Mouse (Mus musculus) limb, embryonic 15.5 days (tissue): ENCODE measurements around the gene Sidt1. TPM values are rescaled to one million over a fixed set of nuclear protein-coding genes. Genes with fewer than 3 reads are reported as not detected.

Source experiments
- ATAC-seq: fragments of 200-750 bp; cut with Nextera tagmentation; 2 replicates; pipeline ENCODE4 v1.8.0; 2017; ENCODE audit warnings: low read depth, moderate TSS enrichment; ENCODE audit not compliant: insufficient number of reproducible peaks, low FRiP score, low TSS enrichment
- H3K27ac ChIP-seq: fragments of 300-500 bp; sonication (generic); 2 replicates; pipeline ENCODE4 v1.5.1; 2015; ENCODE audit warnings: moderate library complexity, mild to moderate bottlenecking, inconsistent platforms
- H3K27me3 ChIP-seq: fragments of 300-500 bp; sonication (generic); 2 replicates; pipeline ENCODE4 v1.6.1; 2015; ENCODE audit warnings: inconsistent platforms
- H3K36me3 ChIP-seq: fragments of 300-500 bp; sonication (generic); 2 replicates; pipeline ENCODE4 v1.6.1; 2015; ENCODE audit warnings: inconsistent platforms
- H3K4me1 ChIP-seq: fragments of 300-500 bp; sonication (generic); 2 replicates; pipeline ENCODE4 v1.6.1; 2015; ENCODE audit warnings: inconsistent platforms
- H3K4me2 ChIP-seq: fragments of 300-500 bp; sonication (generic); 2 replicates; pipeline ENCODE4 v1.6.1; 2015; ENCODE audit warnings: mild to moderate bottlenecking, inconsistent platforms
- H3K4me3 ChIP-seq: fragments of 300-500 bp; sonication (generic); 2 replicates; pipeline ENCODE4 v1.5.1; 2015; ENCODE audit warnings: mild to moderate bottlenecking, inconsistent platforms
- H3K9ac ChIP-seq: fragments of 300-500 bp; sonication (generic); 2 replicates; pipeline ENCODE4 v1.6.1; 2015; ENCODE audit warnings: inconsistent platforms
- H3K9me3 ChIP-seq: fragments of 300-500 bp; sonication (generic); 2 replicates; pipeline ENCODE4 v1.6.1; 2016; ENCODE audit warnings: inconsistent platforms
- WGBS: fragments of 180-500 bp; shearing (Covaris S2); methylation state at CpG from one replicate; pipeline ENCODE4 v1.1.7; 2015; 5-methylcytosine and 5-hydroxymethylcytosine counted together
- polyA plus RNA-seq: library from polyadenylated mRNA; unstranded; fragments of >200 nt; fragmentation: Nextera tagmentation; extraction: Ambion mirVana; gene quantifications from 2 replicates; pipeline ENCODE4 v1.2.1, GENCODE M21; 2015

Gene Sidt1
- polyA plus RNA-seq, 1 experiment from 2014 or later, result 0.24 TPM

- Histone ChIP-seq H3K27me3 (peaks cover 23% of the 10 kb centered on the region; the same call in 1 of the 2 replicates), H3K27ac (no peak overlapping the region), H3K36me3 (no peaks in the 10 kb centered on the region), H3K4me2 (peak overlapping the region; percentile 100), H3K4me1 (peaks cover 17% of the 10 kb centered on the region), H3K9me3 (no peaks in the 10 kb centered on the region), H3K9ac (peak overlapping the region; percentile 56), H3K4me3 (peak overlapping the region; percentile 57)
- WGBS, result under 1% methylated on average over 58 of the region's 60 CpGs
- 0 out of 2 replicates have a peak, but pooled peaks have one; percentile 30 for ATAC-seq
Measured at GRCm38 (mm10) chr16:44331995-44332860, 768 bp downstream of the Sidt1 start.

GRCm38 (mm10) chr16:44331671-44331994, 1.4 kb downstream of the Sidt1 start:
- Histone ChIP-seq H3K9ac (peak overlapping the region; percentile 56; the same call in 1 of the 2 replicates), H3K27me3 (peaks cover 23% of the 10 kb centered on the region; the same call in 1 of the 2 replicates), H3K27ac (no peak overlapping the region), H3K36me3 (no peaks in the 10 kb centered on the region), H3K9me3 (no peaks in the 10 kb centered on the region), H3K4me3 (peak overlapping the region; percentile 57), H3K4me2 (peak overlapping the region; percentile 100), H3K4me1 (peaks cover 17% of the 10 kb centered on the region)
- 19% methylated on average over 6 of the region's 6 CpGs for WGBS
- ATAC-seq, result 0 out of 2 replicates have a peak, but pooled peaks have one; percentile 10

GRCm38 (mm10) chr16:44331154-44331553, 1.8 kb downstream of the Sidt1 start:
- Histone ChIP-seq H3K27me3 (peaks cover 23% of the 10 kb centered on the region; the same call in 1 of the 2 replicates), H3K36me3 (no peaks in the 10 kb centered on the region), H3K4me3 (no peak overlapping the region), H3K4me2 (no peak overlapping the region), H3K4me1 (peaks cover 17% of the 10 kb centered on the region), H3K27ac (no peak overlapping the region), H3K9ac (no peak overlapping the region), H3K9me3 (no peaks in the 10 kb centered on the region)
- no peak for ATAC-seq
- WGBS, result 21% methylated on average over 9 of the region's 9 CpGs

- Histone ChIP-seq H3K4me1 (peaks cover 17% of the 10 kb centered on the region), H3K4me2 (no peak overlapping the region), H3K9me3 (no peaks in the 10 kb centered on the region), H3K27ac (no peak overlapping the region), H3K4me3 (no peak overlapping the region), H3K36me3 (no peaks in the 10 kb centered on the region), H3K9ac (no peak overlapping the region), H3K27me3 (peaks cover 23% of the 10 kb centered on the region; the same call in 1 of the 2 replicates)
- no peak for ATAC-seq
- WGBS, result 80% methylated on average over 9 of the region's 9 CpGs
Measured at GRCm38 (mm10) chr16:44330657-44331056, 2.3 kb downstream of the Sidt1 start.

GRCm38 (mm10) chr16:44328644-44329043, 4.4 kb downstream of the Sidt1 start:
- 55% methylated on average over 4 of the region's 4 CpGs for WGBS
- H3K36me3 ChIP-seq, result no peaks in the 10 kb centered on the region
- ATAC-seq, result no peak
- H3K27me3 ChIP-seq, result peaks cover 16% of the 10 kb centered on the region; the same call in 1 of the 2 replicates
- peaks cover 17% of the 10 kb centered on the region for H3K4me1 ChIP-seq
- no peaks in the 10 kb centered on the region for H3K9me3 ChIP-seq
- H3K4me3 ChIP-seq, result no peak overlapping the region
- no peak overlapping the region for H3K9ac ChIP-seq
- H3K4me2 ChIP-seq, result no peak overlapping the region
- H3K27ac ChIP-seq, result no peak overlapping the region

GRCm38 (mm10) chr16:44320232-44320631, 12.8 kb downstream of the Sidt1 start:
- Histone ChIP-seq H3K4me2 (no peak overlapping the region), H3K4me3 (no peak overlapping the region), H3K9me3 (no peaks in the 10 kb centered on the region), H3K27ac (no peak overlapping the region), H3K9ac (no peak overlapping the region), H3K27me3 (no peaks in the 10 kb centered on the region), H3K36me3 (no peaks in the 10 kb centered on the region), H3K4me1 (no peaks in the 10 kb centered on the region)
- no peak for ATAC-seq
- 96% methylated on average over 3 of the region's 3 CpGs for WGBS

- WGBS, result 87% methylated on average over 4 of the region's 4 CpGs
- Histone ChIP-seq H3K27me3 (no peaks in the 10 kb centered on the region), H3K9me3 (no peaks in the 10 kb centered on the region), H3K9ac (no peak overlapping the region), H3K4me2 (no peak overlapping the region), H3K36me3 (no peaks in the 10 kb centered on the region), H3K4me3 (no peak overlapping the region), H3K27ac (no peak overlapping the region), H3K4me1 (no peaks in the 10 kb centered on the region)
- no peak for ATAC-seq
Measured at GRCm38 (mm10) chr16:44316350-44316749, 16.6 kb downstream of the Sidt1 start.

GRCm38 (mm10) chr16:44313422-44313821, 19.6 kb downstream of the Sidt1 start:
- Histone ChIP-seq H3K4me1 (no peaks in the 10 kb centered on the region), H3K4me2 (no peak overlapping the region), H3K9ac (no peak overlapping the region), H3K4me3 (no peak overlapping the region), H3K27ac (no peak overlapping the region), H3K27me3 (no peaks in the 10 kb centered on the region), H3K36me3 (no peaks in the 10 kb centered on the region), H3K9me3 (no peaks in the 10 kb centered on the region)
- 73% methylated on average over 4 of the region's 4 CpGs for WGBS
- ATAC-seq, result no peak

- Histone ChIP-seq H3K9ac (no peak overlapping the region), H3K27me3 (no peaks in the 10 kb centered on the region), H3K4me3 (no peak overlapping the region), H3K27ac (no peak overlapping the region), H3K4me1 (no peaks in the 10 kb centered on the region), H3K4me2 (no peak overlapping the region), H3K9me3 (no peaks in the 10 kb centered on the region), H3K36me3 (no peaks in the 10 kb centered on the region)
- 32% methylated on average over 3 of the region's 3 CpGs for WGBS
- no peak for ATAC-seq
Measured at GRCm38 (mm10) chr16:44305606-44306005, 27.4 kb downstream of the Sidt1 start.

GRCm38 (mm10) chr16:44303822-44304221, 29.2 kb downstream of the Sidt1 start:
- Histone ChIP-seq H3K4me3 (no peak overlapping the region), H3K36me3 (no peaks in the 10 kb centered on the region), H3K4me1 (no peaks in the 10 kb centered on the region), H3K27me3 (no peaks in the 10 kb centered on the region), H3K9me3 (no peaks in the 10 kb centered on the region), H3K9ac (no peak overlapping the region), H3K27ac (no peak overlapping the region), H3K4me2 (no peak overlapping the region)
- ATAC-seq, result no peak
- 77% methylated on average over 2 of the region's 2 CpGs for WGBS

- Histone ChIP-seq H3K9ac (no peak overlapping the region), H3K4me1 (no peaks in the 10 kb centered on the region), H3K4me2 (no peak overlapping the region), H3K27ac (no peak overlapping the region), H3K9me3 (no peaks in the 10 kb centered on the region), H3K4me3 (no peak overlapping the region), H3K36me3 (no peaks in the 10 kb centered on the region), H3K27me3 (no peaks in the 10 kb centered on the region)
- no peak for ATAC-seq
- 52% methylated on average over 10 of the region's 10 CpGs for WGBS
Measured at GRCm38 (mm10) chr16:44302126-44302892, 30.7 kb downstream of the Sidt1 start.
